Mouse (Mus musculus) ES-Bruce4 (cell line): ENCODE results near the gene Prkaa2. TPM values are rescaled to one million over a fixed set of nuclear protein-coding genes. Genes with fewer than 3 reads are reported as not detected.
A peak's percentile ranks its signal among the peaks of the same experiment; 100 is the strongest.
"Not testable (repeated sequence)": the region's sequence is repeated elsewhere in the genome, so short reads cannot be mapped to it uniquely, and the experiment has no call there.

ENCODE experiments used
- H3K27ac ChIP-seq: 2 replicates; pipeline ENCODE4 v1.5.1; 2012; ENCODE audit warnings: low read length, inconsistent platforms; ENCODE audit not compliant: insufficient read depth
- H3K27me3 ChIP-seq: 2 replicates; pipeline ENCODE4 v1.6.1; 2012; ENCODE audit warnings: mild to moderate bottlenecking, low read length, inconsistent platforms; ENCODE audit not compliant: control insufficient read depth, poor library complexity, insufficient read depth, severe bottlenecking
- H3K36me3 ChIP-seq: 2 replicates; pipeline ENCODE4 v1.6.1; 2012; ENCODE audit warnings: inconsistent platforms, mild to moderate bottlenecking, low read length, moderate library complexity; ENCODE audit not compliant: control insufficient read depth, poor library complexity, insufficient read depth, severe bottlenecking
- H3K4me1 ChIP-seq: one replicate; pipeline ENCODE4 v1.8.1; 2011; ENCODE audit warnings: low read length; ENCODE audit not compliant: control insufficient read depth, insufficient read depth
- H3K4me3 ChIP-seq: 2 replicates; pipeline ENCODE4 v1.5.1; 2011; ENCODE audit warnings: low read depth, mild to moderate bottlenecking, low read length
- H3K9ac ChIP-seq: 2 replicates; pipeline ENCODE4 v1.6.1; 2012; ENCODE audit warnings: low read depth, mild to moderate bottlenecking, inconsistent platforms; ENCODE audit not compliant: poor library complexity, severe bottlenecking
- H3K9me3 ChIP-seq: replicated peaks from 2 replicates; pipeline ENCODE4 v1.6.1; 2012; ENCODE audit warnings: mild to moderate bottlenecking, low read length, inconsistent platforms; ENCODE audit not compliant: control insufficient read depth, poor library complexity, insufficient read depth, severe bottlenecking
- CTCF ChIP-seq: IDR thresholded peaks from one replicate; pipeline ENCODE4 v1.8.1; 2011; ENCODE audit warnings: low read depth, low read length
- EP300 ChIP-seq: IDR thresholded peaks from 2 replicates; pipeline ENCODE4 v1.6.1; 2011; ENCODE audit warnings: low read depth, low read length; ENCODE audit not compliant: insufficient read depth
- POLR2A ChIP-seq: IDR thresholded peaks from one replicate; pipeline ENCODE4 v1.8.1; 2011; ENCODE audit warnings: low read length; ENCODE audit not compliant: insufficient read depth
- polyA plus RNA-seq: library from polyadenylated mRNA; stranded (reverse); fragments of >200 nt; gene quantifications from 2 replicates; pipeline ENCODE4 v1.2.4, GENCODE M21; 2011; ENCODE audit warnings: low read depth; ENCODE audit not compliant: missing spikeins, insufficient read depth, insufficient read length

Gene Prkaa2
- polyA plus RNA-seq, 1 experiment = 14.0 TPM

- no peak overlapping the region for H3K9ac ChIP-seq
- TF ChIP-seq POLR2A (no peak), CTCF (no peak), EP300 (no peak)
- H3K27me3 ChIP-seq = no peaks in the 10 kb centered on the region
- no peaks in the 10 kb centered on the region for H3K4me1 ChIP-seq
- no peaks in the 10 kb centered on the region for H3K36me3 ChIP-seq
- H3K9me3 ChIP-seq = no peaks in the 10 kb centered on the region
- H3K4me3 ChIP-seq = no peak overlapping the region
- H3K27ac ChIP-seq = no peak overlapping the region
Observed at GRCm38 (mm10) chr4:105027278-105027677, 82.4 kb downstream of the Prkaa2 start.

- Histone ChIP-seq H3K4me3 (no peak overlapping the region), H3K9ac (no peak overlapping the region), H3K36me3 (no peaks in the 10 kb centered on the region), H3K27ac (no peak overlapping the region), H3K4me1 (no peaks in the 10 kb centered on the region), H3K9me3 (no peaks in the 10 kb centered on the region), H3K27me3 (no peaks in the 10 kb centered on the region)
- no peak for TF ChIP-seq POLR2A
- TF ChIP-seq CTCF = no peak
- TF ChIP-seq EP300 = no peak
Observed at GRCm38 (mm10) chr4:105016006-105016613, 93.6 kb downstream of the Prkaa2 start.

GRCm38 (mm10) chr4:105015496-105015895 lies 94.2 kb downstream of the Prkaa2 start:
- Histone ChIP-seq H3K9ac (no peak overlapping the region), H3K27me3 (no peaks in the 10 kb centered on the region), H3K36me3 (no peaks in the 10 kb centered on the region), H3K9me3 (no peaks in the 10 kb centered on the region), H3K4me1 (no peaks in the 10 kb centered on the region), H3K27ac (no peak overlapping the region), H3K4me3 (no peak overlapping the region)
- TF ChIP-seq POLR2A (no peak), CTCF (no peak), EP300 (no peak)

GRCm38 (mm10) chr4:105013718-105014117 lies 96.0 kb downstream of the Prkaa2 start:
- H3K9me3 ChIP-seq = no peaks in the 10 kb centered on the region; the same call in 1 of the 2 replicates
- no peaks in the 10 kb centered on the region for H3K36me3 ChIP-seq
- no peaks in the 10 kb centered on the region for H3K27me3 ChIP-seq
- H3K9ac ChIP-seq = no peak overlapping the region
- H3K4me3 ChIP-seq = no peak overlapping the region
- no peaks in the 10 kb centered on the region for H3K4me1 ChIP-seq
- no peak overlapping the region for H3K27ac ChIP-seq
- TF ChIP-seq CTCF = no peak
- no peak for TF ChIP-seq EP300
- no peak for TF ChIP-seq POLR2A

GRCm38 (mm10) chr4:105007360-105008018 lies 102.2 kb downstream of the Prkaa2 start:
- no peaks in the 10 kb centered on the region for H3K27me3 ChIP-seq
- H3K4me1 ChIP-seq = no peaks in the 10 kb centered on the region
- no peaks in the 10 kb centered on the region for H3K36me3 ChIP-seq
- no peaks in the 10 kb centered on the region; the same call in none of the 2 replicates for H3K9me3 ChIP-seq
- no peak overlapping the region for H3K4me3 ChIP-seq
- no peak overlapping the region for H3K9ac ChIP-seq
- TF ChIP-seq POLR2A (no peak), CTCF (no peak), EP300 (no peak)
- H3K27ac ChIP-seq = no peak overlapping the region

GRCm38 (mm10) chr4:105004649-105005048 lies 105.0 kb downstream of the Prkaa2 start:
- TF ChIP-seq CTCF = peak; percentile 73
- H3K27me3 ChIP-seq, H3K9me3 ChIP-seq, H3K36me3 ChIP-seq, H3K27ac ChIP-seq, H3K4me3 ChIP-seq, H3K4me1 ChIP-seq, H3K9ac ChIP-seq: not testable (repeated sequence)
